Mouse (Mus musculus) MEL (cell line): Measurements from ENCODE around the gene Cox5a.

ENCODE experiments used
- BHLHE40 ChIP-seq: IDR thresholded peaks from 2 replicates; pipeline ENCODE4 v1.6.1; 2012; ENCODE audit warnings: low read depth, mild to moderate bottlenecking, inconsistent platforms, low read length, improper control_type of control experiment, borderline replicate concordance
- CHD2 ChIP-seq: IDR thresholded peaks from 2 replicates; pipeline ENCODE4 v1.6.1; 2011; ENCODE audit warnings: low read length, improper control_type of control experiment
- CTCF ChIP-seq, 3 experiments: IDR thresholded peaks in 2 of 3; conservative IDR thresholded peaks in 1 of 3; 2 replicates each; pipeline ENCODE4 v1.5.1; 2011 to 2012; ENCODE audit warnings: low read length in 3 of 3, low read depth in 2 of 3, mild to moderate bottlenecking in 2 of 3, improper control_type of control experiment in 1 of 3, inconsistent platforms in 1 of 3, mixed read lengths in 1 of 3, moderate library complexity in 1 of 3; ENCODE audit not compliant: control insufficient read depth in 1 of 3, insufficient read depth in 1 of 3, poor library complexity in 1 of 3, severe bottlenecking in 1 of 3
- EP300 ChIP-seq, 2 experiments: IDR thresholded peaks; 2 replicates each; pipeline ENCODE4 v1.6.1; 2011; ENCODE audit warnings: improper control_type of control experiment in 2 of 2, low read length in 2 of 2, low read depth in 1 of 2, mild to moderate bottlenecking in 1 of 2
- GATA1 ChIP-seq: IDR thresholded peaks from 2 replicates; pipeline ENCODE4 v1.6.1; 2011; ENCODE audit warnings: low read depth, low read length, improper control_type of control experiment
- MYC ChIP-seq: IDR thresholded peaks from 2 replicates; pipeline ENCODE4 v1.6.1; 2011; ENCODE audit warnings: low read depth, mild to moderate bottlenecking, low read length, improper control_type of control experiment, moderate library complexity
- POLR2A ChIP-seq, 2 experiments: IDR thresholded peaks; 2 replicates each; pipeline ENCODE4 v1.6.1; 2011 to 2012; ENCODE audit warnings: low read length in 2 of 2, mild to moderate bottlenecking in 2 of 2, control low read depth in 1 of 2, improper control_type of control experiment in 1 of 2, low read depth in 1 of 2, moderate library complexity in 1 of 2; ENCODE audit not compliant: control insufficient read depth in 1 of 2, insufficient read depth in 1 of 2, poor library complexity in 1 of 2
- POLR2AphosphoS2 ChIP-seq: IDR thresholded peaks from 2 replicates; pipeline ENCODE4 v1.6.1; 2011; ENCODE audit warnings: low read length, improper control_type of control experiment
- POLR2AphosphoS5 ChIP-seq: IDR thresholded peaks from 2 replicates; pipeline ENCODE4 v1.6.1; 2012; ENCODE audit warnings: low read depth, borderline replicate concordance, mild to moderate bottlenecking, inconsistent platforms, low read length, moderate library complexity, mixed read lengths
- RAD21 ChIP-seq: IDR thresholded peaks from 2 replicates; pipeline ENCODE4 v1.6.1; 2011; ENCODE audit warnings: mild to moderate bottlenecking, low read depth, low read length, improper control_type of control experiment
- SIN3A ChIP-seq: IDR thresholded peaks from 2 replicates; pipeline ENCODE4 v1.6.1; 2012; ENCODE audit warnings: low read length, improper control_type of control experiment, inconsistent platforms
- TAL1 ChIP-seq: IDR thresholded peaks from 2 replicates; pipeline ENCODE4 v1.6.1; 2012; ENCODE audit warnings: mild to moderate bottlenecking, inconsistent platforms, low read length, moderate library complexity, mixed read lengths
- UBTF ChIP-seq: IDR thresholded peaks from 2 replicates; pipeline ENCODE4 v1.6.1; 2012; ENCODE audit warnings: low read depth, mild to moderate bottlenecking, inconsistent platforms, low read length, improper control_type of control experiment, moderate library complexity, borderline replicate concordance; ENCODE audit not compliant: insufficient read depth
- ZKSCAN1 ChIP-seq: IDR thresholded peaks from 2 replicates; pipeline ENCODE4 v1.6.1; 2012; ENCODE audit warnings: low read depth, mild to moderate bottlenecking, inconsistent platforms, low read length, improper control_type of control experiment, moderate library complexity

DNA sequence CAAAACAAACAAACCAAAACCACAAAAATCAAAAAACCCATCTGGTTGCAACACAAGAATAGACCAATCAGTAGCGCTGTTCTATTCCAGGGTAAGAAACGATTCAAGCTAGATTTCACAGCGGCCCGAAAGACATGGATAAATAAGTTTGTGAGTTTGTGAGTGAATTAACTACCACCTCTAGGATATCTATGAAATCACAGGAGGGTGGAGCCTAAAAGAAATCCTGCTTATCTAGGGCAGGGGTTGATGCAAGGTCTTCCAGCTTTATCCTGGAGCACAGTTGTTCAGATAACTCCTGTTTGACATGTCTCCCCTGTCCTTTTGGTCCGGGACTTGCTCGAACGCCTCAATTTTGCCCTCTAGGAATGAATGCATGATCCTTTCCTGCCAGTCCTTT, 39.2 kb downstream of the Cox5a start:
- no peak for TF ChIP-seq TAL1
- TF ChIP-seq CTCF (IDR thresholded peaks at IDR 0.05 in 2 of 3, conservative IDR thresholded peaks at IDR 0.05 in 1 of 3; ENCODE audit: control insufficient read depth in 1 of 3, insufficient read depth in 1 of 3, low read depth in 2 of 3, low read length in 3 of 3, poor library complexity in 1 of 3, severe bottlenecking in 1 of 3) = no peak
- no peak for TF ChIP-seq ZKSCAN1
- no peak for TF ChIP-seq POLR2A (IDR thresholded peaks at IDR 0.05; ENCODE audit: control insufficient read depth in 1 of 2, insufficient read depth in 1 of 2, low read depth in 1 of 2, low read length in 2 of 2, poor library complexity in 1 of 2)
- TF ChIP-seq GATA1 = peak; percentile 36; the same call in 1 of the 2 replicates
- no peak for TF ChIP-seq EP300 (IDR thresholded peaks at IDR 0.05; ENCODE audit: low read depth in 1 of 2, low read length in 2 of 2)
- no peak for TF ChIP-seq MYC
- no peak for TF ChIP-seq SIN3A
- TF ChIP-seq POLR2AphosphoS2 = no peak
- TF ChIP-seq RAD21 = no peak
- TF ChIP-seq POLR2AphosphoS5 = no peak
- no peak for TF ChIP-seq UBTF
- TF ChIP-seq CHD2 = no peak
- no peak for TF ChIP-seq BHLHE40
